Mouse (Mus musculus) bone marrow, adult 2 months (tissue): ENCODE data around the gene Dnajc15.

Experiments
- CTCF ChIP-seq: fragments of 200-500 bp; IDR thresholded peaks from 2 replicates; pipeline ENCODE4 v1.5.1; 2011; ENCODE audit warnings: low read length, control low read depth; ENCODE audit not compliant: control insufficient read depth, insufficient read depth
- POLR2A ChIP-seq: fragments of 200-500 bp; IDR thresholded peaks from 2 replicates; pipeline ENCODE4 v1.6.1; 2011; ENCODE audit warnings: low read depth, mild to moderate bottlenecking, control low read depth, low read length, borderline replicate concordance; ENCODE audit not compliant: control insufficient read depth

- TF ChIP-seq POLR2A (no peak), CTCF (no peak)
Observed at GRCm38 (mm10) chr14:77831936-77832335, 43.0 kb downstream of the Dnajc15 start.
